Mouse (Mus musculus): ENCODE results near the gene Borcs6. TPM values are rescaled to one million over a fixed set of nuclear protein-coding genes. Genes with fewer than 3 reads are reported as not detected.
"Not testable (repeated sequence)": the region's sequence is repeated elsewhere in the genome, so short reads cannot be mapped to it uniquely, and the experiment has no call there.

Borcs6 gene
- total RNA-seq (2017), result 5.2 and 6.7 TPM in 2 replicates

- ATAC-seq (replicated peaks in 1 of 2; ENCODE audit: insufficient read depth in 1 of 2, low FRiP score in 2 of 2, low TSS enrichment in 1 of 2, low read depth in 1 of 2, poor library complexity in 2 of 2, severe bottlenecking in 2 of 2), result peak; percentile 84
Measured at GRCm38 (mm10) chr11:69059357-69059974, at the start of gene Borcs6. Borcs6 (plus strand) TSS chr11:69059717.

GRCm38 (mm10) chr11:69010400-69011323 lies 48.9 kb upstream of the Borcs6 start:
- ATAC-seq (replicated peaks in 1 of 2; ENCODE audit: insufficient read depth in 1 of 2, low FRiP score in 2 of 2, low TSS enrichment in 1 of 2, low read depth in 1 of 2, poor library complexity in 2 of 2, severe bottlenecking in 2 of 2), result no peak

- not testable (repeated sequence) for ATAC-seq (replicated peaks in 1 of 2; ENCODE audit: insufficient read depth in 1 of 2, low FRiP score in 2 of 2, low TSS enrichment in 1 of 2, low read depth in 1 of 2, poor library complexity in 2 of 2, severe bottlenecking in 2 of 2)
Measured at GRCm38 (mm10) chr11:69011445-69011844, 48.1 kb upstream of the Borcs6 start.

GRCm38 (mm10) chr11:69012071-69012601 lies 47.4 kb upstream of the Borcs6 start:
- ATAC-seq (replicated peaks in 1 of 2; ENCODE audit: insufficient read depth in 1 of 2, low FRiP score in 2 of 2, low TSS enrichment in 1 of 2, low read depth in 1 of 2, poor library complexity in 2 of 2, severe bottlenecking in 2 of 2), result peak; percentile 46 to 68

GRCm38 (mm10) chr11:69015644-69016441 lies 43.7 kb upstream of the Borcs6 start, which contains the start of gene Ctc1:
Ctc1 (plus strand) TSS chr11:69015911.
- peak; percentile 96 for ATAC-seq (replicated peaks in 1 of 2; ENCODE audit: insufficient read depth in 1 of 2, low FRiP score in 2 of 2, low TSS enrichment in 1 of 2, low read depth in 1 of 2, poor library complexity in 2 of 2, severe bottlenecking in 2 of 2)

- no peak for ATAC-seq (replicated peaks in 1 of 2; ENCODE audit: insufficient read depth in 1 of 2, low FRiP score in 2 of 2, low TSS enrichment in 1 of 2, low read depth in 1 of 2, poor library complexity in 2 of 2, severe bottlenecking in 2 of 2)
Measured at GRCm38 (mm10) chr11:69016755-69017154, 42.8 kb upstream of the Borcs6 start.

- ATAC-seq (replicated peaks in 1 of 2; ENCODE audit: insufficient read depth in 1 of 2, low FRiP score in 2 of 2, low TSS enrichment in 1 of 2, low read depth in 1 of 2, poor library complexity in 2 of 2, severe bottlenecking in 2 of 2), result no peak
Measured at GRCm38 (mm10) chr11:69020691-69021090, 38.8 kb upstream of the Borcs6 start.

GRCm38 (mm10) chr11:69026562-69026961 lies 33.0 kb upstream of the Borcs6 start:
- no peak for ATAC-seq (replicated peaks in 1 of 2; ENCODE audit: insufficient read depth in 1 of 2, low FRiP score in 2 of 2, low TSS enrichment in 1 of 2, low read depth in 1 of 2, poor library complexity in 2 of 2, severe bottlenecking in 2 of 2)

GRCm38 (mm10) chr11:69028805-69029204 lies 30.7 kb upstream of the Borcs6 start:
- no peak for ATAC-seq (replicated peaks in 1 of 2; ENCODE audit: insufficient read depth in 1 of 2, low FRiP score in 2 of 2, low TSS enrichment in 1 of 2, low read depth in 1 of 2, poor library complexity in 2 of 2, severe bottlenecking in 2 of 2)

- no peak for ATAC-seq (replicated peaks in 1 of 2; ENCODE audit: insufficient read depth in 1 of 2, low FRiP score in 2 of 2, low TSS enrichment in 1 of 2, low read depth in 1 of 2, poor library complexity in 2 of 2, severe bottlenecking in 2 of 2)
Measured at GRCm38 (mm10) chr11:69033552-69033951, 26.0 kb upstream of the Borcs6 start.

- no peak for ATAC-seq (replicated peaks in 1 of 2; ENCODE audit: insufficient read depth in 1 of 2, low FRiP score in 2 of 2, low TSS enrichment in 1 of 2, low read depth in 1 of 2, poor library complexity in 2 of 2, severe bottlenecking in 2 of 2)
Measured at GRCm38 (mm10) chr11:69034585-69034984, 24.9 kb upstream of the Borcs6 start.

- no peak for ATAC-seq (replicated peaks in 1 of 2; ENCODE audit: insufficient read depth in 1 of 2, low FRiP score in 2 of 2, low TSS enrichment in 1 of 2, low read depth in 1 of 2, poor library complexity in 2 of 2, severe bottlenecking in 2 of 2)
Measured at GRCm38 (mm10) chr11:69035411-69035810, 24.1 kb upstream of the Borcs6 start.

- peak; percentile 43 to 59; a peak in 3 of 4 replicates for ATAC-seq (replicated peaks in 1 of 2; ENCODE audit: insufficient read depth in 1 of 2, low FRiP score in 2 of 2, low TSS enrichment in 1 of 2, low read depth in 1 of 2, poor library complexity in 2 of 2, severe bottlenecking in 2 of 2)
Measured at GRCm38 (mm10) chr11:69035849-69036248, 23.7 kb upstream of the Borcs6 start.

- no peak for ATAC-seq (replicated peaks in 1 of 2; ENCODE audit: insufficient read depth in 1 of 2, low FRiP score in 2 of 2, low TSS enrichment in 1 of 2, low read depth in 1 of 2, poor library complexity in 2 of 2, severe bottlenecking in 2 of 2)
Measured at GRCm38 (mm10) chr11:69036486-69037230, 22.9 kb upstream of the Borcs6 start.

- ATAC-seq (replicated peaks in 1 of 2; ENCODE audit: insufficient read depth in 1 of 2, low FRiP score in 2 of 2, low TSS enrichment in 1 of 2, low read depth in 1 of 2, poor library complexity in 2 of 2, severe bottlenecking in 2 of 2), result 0 out of 4 replicates have a peak, but pooled peaks of 1 of the 2 experiments have one; percentile 1
Measured at GRCm38 (mm10) chr11:69037231-69038061, 22.1 kb upstream of the Borcs6 start.

- no peak for ATAC-seq (replicated peaks in 1 of 2; ENCODE audit: insufficient read depth in 1 of 2, low FRiP score in 2 of 2, low TSS enrichment in 1 of 2, low read depth in 1 of 2, poor library complexity in 2 of 2, severe bottlenecking in 2 of 2)
Measured at GRCm38 (mm10) chr11:69038173-69038572, 21.3 kb upstream of the Borcs6 start.

Measured in hematopoietic stem cell, adult 5-6 weeks (primary cell).